In genomic region chr7:31149751-31150565, GRCm38 (mm10) we compare ENCODE assay signal across 8 mouse cellular contexts. TPM values are rescaled to one million over a fixed set of nuclear protein-coding genes. Genes with fewer than 3 reads are reported as not detected.
DNase-seq lines count a peak whose midpoint lies in the region; ATAC-seq and TF ChIP-seq lines count a peak whose summit lies in the region.

No protein-coding gene starts in this region.

- H3K27ac ChIP-seq in testis, adult 2 months (ENCODE audit: control insufficient read depth, insufficient read depth, low read depth, low read length): peak overlapping the region; percentile 14
- H3K27ac ChIP-seq in heart, embryonic 16.5 days (ENCODE audit: low read length): peak overlapping the region; percentile 93
- H3K27ac ChIP-seq in macrophage: peak overlapping the region; percentile 82

- peak overlapping the region; percentile 71 for H3K4me2 ChIP-seq in heart, embryonic 16.5 days (ENCODE audit: low read depth, low read length)

- peak; percentile 21; the same call in 1 of the 2 replicates for ATAC-seq in frontal cortex, adult (ENCODE audit: low TSS enrichment)
- ATAC-seq in heart, embryonic 16.5 days (replicated peaks; ENCODE audit: extremely low read depth, insufficient read depth, low FRiP score): no peak

- WGBS in heart, embryonic 16.5 days: 3% methylated on average over 19 of the region's 20 CpGs
- under 1% methylated on average over 18 of the region's 20 CpGs for WGBS in macrophage (ENCODE audit: missing documents)

- peak overlapping the region; percentile 85 for H3K4me3 ChIP-seq in testis, adult 2 months (ENCODE audit: control insufficient read depth, low read depth, low read length)
- peak overlapping the region; percentile 88 for H3K4me3 ChIP-seq in heart, embryonic 16.5 days (ENCODE audit: low read length)
- peak overlapping the region; percentile 62 for H3K4me3 ChIP-seq in macrophage (ENCODE audit: inconsistent target)

- H3K9me3 ChIP-seq in heart, embryonic 16.5 days (replicated peaks; ENCODE audit: control insufficient read depth, low read length): no peaks in the 10 kb centered on the region

- H3K9ac ChIP-seq in heart, embryonic 16.5 days (ENCODE audit: low read length): peak overlapping the region; percentile 96

- H3K79me2 ChIP-seq in macrophage (ENCODE audit: inconsistent target): peaks cover 58% of the 10 kb centered on the region

- no peak for DNase-seq in frontal cortex, adult 2 months (ENCODE audit: extremely low spot score in 1 of 2, low spot score in 1 of 2)
- no peak for DNase-seq in testis, postnatal 14 days (ENCODE audit: low spot score)
- DNase-seq in testis, postnatal 10 days (ENCODE audit: low spot score): peak; percentile 41
- DNase-seq in spleen, postnatal 4 days (ENCODE audit: low spot score in 2 of 2): no peak

- H3K27me3 ChIP-seq in testis, adult 2 months (ENCODE audit: control insufficient read depth, insufficient read depth, low read length): no peaks in the 10 kb centered on the region
- no peaks in the 10 kb centered on the region for H3K27me3 ChIP-seq in heart, embryonic 16.5 days (ENCODE audit: control insufficient read depth, insufficient read depth, low read length)

- no peaks in the 10 kb centered on the region for H3K36me3 ChIP-seq in testis, adult 2 months (ENCODE audit: control insufficient read depth, insufficient read depth, low read length)
- 0 out of 2 replicates have a peak, but pooled peaks cover 3% of the 10 kb centered on the region for H3K36me3 ChIP-seq in heart, embryonic 16.5 days (ENCODE audit: control insufficient read depth, insufficient read depth)
- no peaks in the 10 kb centered on the region for H3K36me3 ChIP-seq in macrophage (ENCODE audit: inconsistent target)

- no peak for TF ChIP-seq POLR2A in testis, adult 2 months (IDR thresholded peaks at IDR 0.05; ENCODE audit: control insufficient read depth, low read depth, low read length)

- peaks cover 32% of the 10 kb centered on the region for H3K4me1 ChIP-seq in testis, adult 2 months (ENCODE audit: control insufficient read depth, insufficient read depth, low read length)
- peaks cover 32% of the 10 kb centered on the region for H3K4me1 ChIP-seq in heart, embryonic 16.5 days (ENCODE audit: control insufficient read depth, insufficient read depth, low read length)

- TF ChIP-seq CTCF in testis, adult 2 months (IDR thresholded peaks at IDR 0.05; ENCODE audit: control insufficient read depth, insufficient read depth, insufficient replicate concordance, low read depth, low read length): no peak

RNA-seq across cellular contexts. Expression of gene Gramd1a, which starts 5.7 kb away (rescaled TPM):
- 174 and 186 TPM in 2 replicates for polyA plus RNA-seq in frontal cortex, adult 2 months (2012; rRNA removed)
- polyA plus RNA-seq in testis, adult 2 months (2012; rRNA removed): 35.1 and 35.3 TPM in 2 replicates
- polyA plus RNA-seq in heart, embryonic 16.5 days (2015; fragmentation: Nextera tagmentation; extraction: Ambion mirVana): 53.1 and 58.0 TPM in 2 replicates
- 1,000 to 10,000 TPM in 5 of 26 experiments, 100 to 1,000 TPM in 21; 184 to 1,471 (median 493) TPM for total RNA-seq in macrophage (2018; cell fraction: chromatin; rRNA removed)
- 100 to 1,000 TPM in 2 of 26 experiments, 10 to 100 TPM in 24; 31.0 to 140 (median 69.6) TPM for total RNA-seq in macrophage (2018; cell fraction: cytosol; rRNA removed)
- 1,000 to 10,000 TPM in 2 of 26 experiments, 100 to 1,000 TPM in 24; 160 to 1,941 (median 340) TPM for total RNA-seq in macrophage (2018; cell fraction: nucleus; rRNA removed)
- 30.4 to 56.1 TPM (median 32.6 TPM) in 3 replicates for polyA plus RNA-seq in macrophage (2018)

RNA-seq across cellular contexts. Expression of gene Scn1b, which starts 23.2 kb away (rescaled TPM):
- polyA plus RNA-seq in frontal cortex, adult 2 months (2012; rRNA removed): 627 and 752 TPM in 2 replicates
- 1.4 and 1.8 TPM in 2 replicates for polyA plus RNA-seq in testis, adult 2 months (2012; rRNA removed)
- 2.8 and 3.5 TPM in 2 replicates for polyA plus RNA-seq in heart, embryonic 16.5 days (2015; fragmentation: Nextera tagmentation; extraction: Ambion mirVana)
- 10 to 100 TPM in 16 of 26 experiments, 1 to 10 TPM in 10; 3.8 to 40.1 (median 13.3) TPM for total RNA-seq in macrophage (2018; cell fraction: chromatin; rRNA removed)
- total RNA-seq in macrophage (2018; cell fraction: cytosol; rRNA removed): 10 to 100 TPM; 11.2 to 43.3 (median 21.3) TPM
- 10 to 100 TPM in 22 of 26 experiments, 1 to 10 TPM in 4; 6.4 to 32.8 (median 17.6) TPM for total RNA-seq in macrophage (2018; cell fraction: nucleus; rRNA removed)
- 6.4 to 26.6 TPM (median 13.9 TPM) in 3 replicates for polyA plus RNA-seq in macrophage (2018)

RNA-seq across cellular contexts. Expression of gene Hpn, which starts 34.9 kb away (rescaled TPM):
- 3.3 and 4.0 TPM in 2 replicates for polyA plus RNA-seq in frontal cortex, adult 2 months (2012; rRNA removed)
- polyA plus RNA-seq in testis, adult 2 months (2012; rRNA removed): 0.73 and 2.1 TPM in 2 replicates
- polyA plus RNA-seq in heart, embryonic 16.5 days (2015; fragmentation: Nextera tagmentation; extraction: Ambion mirVana): 2.6 and 3.1 TPM in 2 replicates
- total RNA-seq in macrophage (2018; cell fraction: chromatin; rRNA removed): 100 to 1,000 TPM in 1 of 26 experiments, 10 to 100 TPM in 24, 1 to 10 TPM in 1; 6.5 to 121 (median 42.3) TPM
- 1 to 10 TPM in 21 of 26 experiments, under 1 TPM in 5; 0.81 to 5.6 (median 1.9) TPM for total RNA-seq in macrophage (2018; cell fraction: cytosol; rRNA removed)
- 10 to 100 TPM in 23 of 26 experiments, 1 to 10 TPM in 3; 6.4 to 54.8 (median 25.3) TPM for total RNA-seq in macrophage (2018; cell fraction: nucleus; rRNA removed)
- 0.36 to 5.0 TPM (median 0.59 TPM) in 3 replicates for polyA plus RNA-seq in macrophage (2018)

Comparison
In these comparisons a context has a peak if more than half of its experiments do, and no peak if none do; other contexts are left out.
1. H3K27ac ChIP-seq: peak in every context shown above with its lines; median percentile 93 in heart, embryonic 16.5 days; 82 in macrophage; 14 in testis, adult 2 months.
2. RNA of gene Scn1b, which starts 23.2 kb away (polyA plus RNA-seq): 627 to 752 TPM in frontal cortex, adult 2 months; 6.4 to 26.6 TPM in macrophage, 2.8 to 3.5 TPM in heart, embryonic 16.5 days and 1.4 to 1.8 TPM in testis, adult 2 months; every median in the first group is over 10 times any median in the second.
3. Peak in every context shown above with its lines, with median percentiles within 50 percentile points of each other: H3K4me3 ChIP-seq.